Mouse (Mus musculus): ENCODE data around the gene Fat2.

- no peak for TF ChIP-seq EP300 (optimal IDR thresholded peaks at IDR 0.05)
- TF ChIP-seq CTCF (IDR thresholded peaks at IDR 0.05; ENCODE audit: low read depth): no peak
Measured at GRCm38 (mm10) chr11:55329868-55330772, 6.2 kb downstream of the Fat2 start.

Data from stomach, postnatal 0 days (tissue).